Mouse (Mus musculus) MEL (cell line): ENCODE measurements at regions not wholly inside any gene's neighbourhood (a gene's known extent, or its start where the extent isn't known, plus 50 kb on each side); places are given as distances from the start of the nearest gene placed in this dataset.

Experiments used
- DNase-seq: peaks from one replicate; pipeline ENCODE4 v3.0.0; 2011; ENCODE audit warnings: low read depth, low spot score
- H3K27ac ChIP-seq: 2 replicates; pipeline ENCODE4 v1.5.1; 2012; ENCODE audit warnings: low read depth, mild to moderate bottlenecking, control low read depth, low read length, moderate library complexity; ENCODE audit not compliant: control insufficient read depth
- H3K27me3 ChIP-seq, 2 experiments: fragments of 150-350 bp in 1 of 2; sonication (generic) in 1 of 2; 2 replicates each; pipeline ENCODE4 v1.6.1; 2012; ENCODE audit warnings: low read length in 2 of 2, mild to moderate bottlenecking in 2 of 2, improper control_type of control experiment in 1 of 2, moderate library complexity in 1 of 2; ENCODE audit not compliant: insufficient read depth in 2 of 2, control insufficient read depth in 1 of 2
- H3K36me3 ChIP-seq, 2 experiments: 2 replicates each; pipeline ENCODE4 v1.6.1; 2012 to 2014; ENCODE audit warnings: low read length in 2 of 2, improper control_type of control experiment in 1 of 2, inconsistent platforms in 1 of 2, mild to moderate bottlenecking in 1 of 2; ENCODE audit not compliant: insufficient read depth in 2 of 2, control insufficient read depth in 1 of 2
- H3K4me1 ChIP-seq, 2 experiments: fragments of 150-350 bp in 1 of 2; sonication (generic) in 1 of 2; 2 replicates each; pipeline ENCODE4 v1.6.1; 2012; ENCODE audit warnings: low read length in 2 of 2, improper control_type of control experiment in 1 of 2, mild to moderate bottlenecking in 1 of 2; ENCODE audit not compliant: insufficient read depth in 2 of 2, control insufficient read depth in 1 of 2
- H3K4me3 ChIP-seq, 2 experiments: fragments of 150-350 bp in 1 of 2; sonication (generic) in 1 of 2; 2 replicates each; pipeline ENCODE4 v1.5.1; 2012; ENCODE audit warnings: low read depth in 2 of 2, low read length in 2 of 2, mild to moderate bottlenecking in 2 of 2, moderate library complexity in 2 of 2, control low read depth in 1 of 2, improper control_type of control experiment in 1 of 2; ENCODE audit not compliant: control insufficient read depth in 1 of 2, insufficient read depth in 1 of 2
- H3K79me2 ChIP-seq: 2 replicates; pipeline ENCODE4 v1.6.1; 2012; ENCODE audit warnings: mild to moderate bottlenecking, low read length, moderate library complexity; ENCODE audit not compliant: control insufficient read depth, poor library complexity, insufficient read depth
- H3K9ac ChIP-seq: 2 replicates; pipeline ENCODE4 v1.6.1; 2012; ENCODE audit warnings: low read depth, mild to moderate bottlenecking, control low read depth, low read length, moderate library complexity; ENCODE audit not compliant: control insufficient read depth, poor library complexity, severe bottlenecking
- H3K9me3 ChIP-seq: fragments of 150-350 bp; sonication (generic); replicated peaks from 2 replicates; pipeline ENCODE4 v1.6.1; 2012; ENCODE audit warnings: mild to moderate bottlenecking, low read length, improper control_type of control experiment, moderate library complexity; ENCODE audit not compliant: insufficient read depth
- CHD1 ChIP-seq: IDR thresholded peaks from 2 replicates; pipeline ENCODE4 v1.6.1; 2012; ENCODE audit warnings: low read depth, mild to moderate bottlenecking, inconsistent platforms, low read length, improper control_type of control experiment
- CHD2 ChIP-seq: IDR thresholded peaks from 2 replicates; pipeline ENCODE4 v1.6.1; 2011; ENCODE audit warnings: low read length, improper control_type of control experiment
- CTCF ChIP-seq, 3 experiments: IDR thresholded peaks in 2 of 3; conservative IDR thresholded peaks in 1 of 3; 2 replicates each; pipeline ENCODE4 v1.5.1; 2011 to 2012; ENCODE audit warnings: low read length in 3 of 3, low read depth in 2 of 3, mild to moderate bottlenecking in 2 of 3, improper control_type of control experiment in 1 of 3, inconsistent platforms in 1 of 3, mixed read lengths in 1 of 3, moderate library complexity in 1 of 3; ENCODE audit not compliant: control insufficient read depth in 1 of 3, insufficient read depth in 1 of 3, poor library complexity in 1 of 3, severe bottlenecking in 1 of 3
- E2F4 ChIP-seq: IDR thresholded peaks from 2 replicates; pipeline ENCODE4 v1.6.1; 2011; ENCODE audit warnings: low read depth, low read length, improper control_type of control experiment, borderline replicate concordance
- ELF1 ChIP-seq: IDR thresholded peaks from 2 replicates; pipeline ENCODE4 v1.6.1; 2014; ENCODE audit warnings: low read depth, mild to moderate bottlenecking, inconsistent platforms, low read length, improper control_type of control experiment, moderate library complexity
- ETS1 ChIP-seq: IDR thresholded peaks from 2 replicates; pipeline ENCODE4 v1.6.1; 2012; ENCODE audit warnings: low read depth, mild to moderate bottlenecking, inconsistent platforms, low read length, improper control_type of control experiment, moderate library complexity
- HCFC1 ChIP-seq: IDR thresholded peaks from 2 replicates; pipeline ENCODE4 v1.6.1; 2012; ENCODE audit warnings: low read depth, mild to moderate bottlenecking, inconsistent platforms, low read length, improper control_type of control experiment, moderate library complexity
- KAT2A ChIP-seq: conservative IDR thresholded peaks from 2 replicates; pipeline ENCODE4 v1.6.1; 2012; ENCODE audit warnings: low read depth, low read length, improper control_type of control experiment, inconsistent platforms
- MAFK ChIP-seq: IDR thresholded peaks from 2 replicates; pipeline ENCODE4 v1.6.1; 2011; ENCODE audit warnings: low read depth, mild to moderate bottlenecking, low read length, improper control_type of control experiment, borderline replicate concordance
- MEF2A ChIP-seq: IDR thresholded peaks from 2 replicates; pipeline ENCODE4 v1.6.1; 2014; ENCODE audit warnings: low read depth, mild to moderate bottlenecking, inconsistent platforms, low read length, improper control_type of control experiment; ENCODE audit not compliant: poor library complexity, insufficient replicate concordance, severe bottlenecking; ENCODE audit errors: extremely low read depth
- MYC ChIP-seq: IDR thresholded peaks from 2 replicates; pipeline ENCODE4 v1.6.1; 2011; ENCODE audit warnings: low read depth, mild to moderate bottlenecking, low read length, improper control_type of control experiment, moderate library complexity
- POLR2AphosphoS2 ChIP-seq: IDR thresholded peaks from 2 replicates; pipeline ENCODE4 v1.6.1; 2011; ENCODE audit warnings: low read length, improper control_type of control experiment
- RAD21 ChIP-seq: IDR thresholded peaks from 2 replicates; pipeline ENCODE4 v1.6.1; 2011; ENCODE audit warnings: mild to moderate bottlenecking, low read depth, low read length, improper control_type of control experiment
- SMC3 ChIP-seq: IDR thresholded peaks from 2 replicates; pipeline ENCODE4 v1.6.1; 2011; ENCODE audit warnings: low read depth, low read length, improper control_type of control experiment
- TAL1 ChIP-seq: IDR thresholded peaks from 2 replicates; pipeline ENCODE4 v1.6.1; 2012; ENCODE audit warnings: mild to moderate bottlenecking, inconsistent platforms, low read length, moderate library complexity, mixed read lengths
- TBP ChIP-seq: IDR thresholded peaks from 2 replicates; pipeline ENCODE4 v1.8.0; 2011; ENCODE audit warnings: low read depth, low read length, improper control_type of control experiment
- TCF12 ChIP-seq: IDR thresholded peaks from 2 replicates; pipeline ENCODE4 v1.6.1; 2014; ENCODE audit warnings: low read depth, mild to moderate bottlenecking, inconsistent platforms, low read length, improper control_type of control experiment, moderate library complexity
- UBTF ChIP-seq: IDR thresholded peaks from 2 replicates; pipeline ENCODE4 v1.6.1; 2012; ENCODE audit warnings: low read depth, mild to moderate bottlenecking, inconsistent platforms, low read length, improper control_type of control experiment, moderate library complexity, borderline replicate concordance; ENCODE audit not compliant: insufficient read depth
- USF2 ChIP-seq, 2 experiments: IDR thresholded peaks; 2 replicates each; pipeline ENCODE4 v1.6.1; 2011 to 2012; ENCODE audit warnings: improper control_type of control experiment in 2 of 2, low read length in 2 of 2, borderline replicate concordance in 1 of 2, inconsistent platforms in 1 of 2, low read depth in 1 of 2, mild to moderate bottlenecking in 1 of 2; ENCODE audit not compliant: insufficient read depth in 1 of 2
- ZC3H11A ChIP-seq: IDR thresholded peaks from 2 replicates; pipeline ENCODE4 v1.6.1; 2012; ENCODE audit warnings: low read depth, mild to moderate bottlenecking, inconsistent platforms, low read length, improper control_type of control experiment
- ZKSCAN1 ChIP-seq: IDR thresholded peaks from 2 replicates; pipeline ENCODE4 v1.6.1; 2012; ENCODE audit warnings: low read depth, mild to moderate bottlenecking, inconsistent platforms, low read length, improper control_type of control experiment, moderate library complexity
- ZMIZ1 ChIP-seq: IDR thresholded peaks from 2 replicates; pipeline ENCODE4 v1.6.1; 2012; ENCODE audit warnings: low read depth, mild to moderate bottlenecking, inconsistent platforms, low read length, improper control_type of control experiment, moderate library complexity
- ZNF384 ChIP-seq: IDR thresholded peaks from 2 replicates; pipeline ENCODE4 v1.6.1; 2012; ENCODE audit warnings: low read depth, mild to moderate bottlenecking, inconsistent platforms, low read length, improper control_type of control experiment

- no peak for DNase-seq
- Histone ChIP-seq H3K9ac (no peak overlapping the region), H3K36me3 (no peaks in the 10 kb centered on the region), H3K4me3 (no peak overlapping the region), H3K27ac (no peak overlapping the region), H3K79me2 (no peaks in the 10 kb centered on the region), H3K27me3 (peaks cover 0 to 2% of the 10 kb centered on the region in 2 experiments; a peak in 2 of 4 replicates), H3K9me3 (no peaks in the 10 kb centered on the region), H3K4me1 (no peaks in the 10 kb centered on the region)
- TF ChIP-seq ETS1 (no peak), CHD1 (no peak), HCFC1 (no peak), ZNF384 (no peak), TCF12 (no peak), CTCF (IDR thresholded peaks at IDR 0.05 in 2 of 3, conservative IDR thresholded peaks at IDR 0.05 in 1 of 3; ENCODE audit: control insufficient read depth in 1 of 3, insufficient read depth in 1 of 3, low read depth in 2 of 3, low read length in 3 of 3, poor library complexity in 1 of 3, severe bottlenecking in 1 of 3) (no peak), MAFK (no peak)
These were observed 143.7 kb downstream of the Trim33 start for GRCm38 (mm10) chr3:103422806-103423205.

DNA sequence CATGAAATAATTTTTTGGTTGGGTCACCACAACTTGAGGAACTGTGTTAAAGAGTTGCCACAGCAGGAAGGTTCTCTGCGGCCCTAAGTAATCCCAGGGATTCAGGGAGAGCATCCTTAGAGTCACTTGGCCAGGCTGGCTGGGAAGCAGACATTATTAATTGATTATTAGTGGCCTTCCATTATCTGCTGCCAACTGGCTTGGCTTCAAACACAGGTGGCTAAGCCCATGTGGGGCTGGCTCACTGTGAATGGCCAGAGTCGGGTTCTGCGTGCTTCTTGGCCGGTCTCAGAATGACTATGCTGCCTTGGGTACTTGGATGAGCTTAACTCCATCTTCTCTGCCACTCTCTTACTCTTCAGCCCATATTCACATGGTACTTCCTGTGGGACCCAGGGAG, 144.2 kb downstream of the Trim33 start:
- DNase-seq = no peak
- Histone ChIP-seq H3K4me1 (no peaks in the 10 kb centered on the region), H3K4me3 (no peak overlapping the region), H3K9ac (no peak overlapping the region), H3K79me2 (no peaks in the 10 kb centered on the region), H3K9me3 (no peaks in the 10 kb centered on the region), H3K27me3 (peaks cover 0 to 2% of the 10 kb centered on the region in 2 experiments; a peak in 2 of 4 replicates)
- TF ChIP-seq CHD1 (no peak), E2F4 (no peak), RAD21 (no peak), MYC (no peak), SMC3 (no peak), TCF12 (no peak), TAL1 (no peak), USF2 (IDR thresholded peaks at IDR 0.05; ENCODE audit: borderline replicate concordance in 1 of 2, insufficient read depth in 1 of 2, low read depth in 1 of 2, low read length in 2 of 2) (no peak), POLR2AphosphoS2 (no peak), MEF2A (no peak), CTCF (IDR thresholded peaks at IDR 0.05 in 2 of 3, conservative IDR thresholded peaks at IDR 0.05 in 1 of 3; ENCODE audit: control insufficient read depth in 1 of 3, insufficient read depth in 1 of 3, low read depth in 2 of 3, low read length in 3 of 3, poor library complexity in 1 of 3, severe bottlenecking in 1 of 3) (no peak), KAT2A (no peak), CHD2 (no peak), ZKSCAN1 (no peak), UBTF (no peak), ELF1 (no peak), TBP (no peak), ZC3H11A (no peak), ZMIZ1 (no peak)
- TF ChIP-seq, all 39 proteins: peak for 0
- no peak overlapping the region for H3K27ac ChIP-seq
- no peaks in the 10 kb centered on the region for H3K36me3 ChIP-seq
